Mouse (Mus musculus) embryonic facial prominence, embryonic 12.5 days (tissue): ENCODE data around the gene Mmaa. TPM values are rescaled to one million over a fixed set of nuclear protein-coding genes. Genes with fewer than 3 reads are reported as not detected.

Source experiments
- ATAC-seq: fragments of 200-750 bp; cut with Nextera tagmentation; 2 replicates; pipeline ENCODE4 v1.8.0; 2017; ENCODE audit not compliant: insufficient number of reproducible peaks, insufficient read depth, low FRiP score, low TSS enrichment
- H3K27ac ChIP-seq: fragments of 300-500 bp; sonication (generic); 2 replicates; pipeline ENCODE4 v1.5.1; 2016; ENCODE audit warnings: mild to moderate bottlenecking
- H3K27me3 ChIP-seq: fragments of 300-500 bp; sonication (generic); 2 replicates; pipeline ENCODE4 v1.6.1; 2016; ENCODE audit warnings: mild to moderate bottlenecking, moderate library complexity
- H3K36me3 ChIP-seq: fragments of 300-500 bp; sonication (generic); 2 replicates; pipeline ENCODE4 v1.6.1; 2016; ENCODE audit warnings: mild to moderate bottlenecking
- H3K4me1 ChIP-seq: fragments of 300-500 bp; sonication (generic); 2 replicates; pipeline ENCODE4 v1.6.1; 2016
- H3K4me2 ChIP-seq: fragments of 300-500 bp; sonication (generic); replicated peaks from 2 replicates; pipeline ENCODE4 v1.6.1; 2016; ENCODE audit warnings: mild to moderate bottlenecking, moderate library complexity
- H3K4me3 ChIP-seq: fragments of 300-500 bp; sonication (generic); 2 replicates; pipeline ENCODE4 v1.5.1; 2016; ENCODE audit warnings: mild to moderate bottlenecking
- H3K9ac ChIP-seq: fragments of 300-500 bp; sonication (generic); 2 replicates; pipeline ENCODE4 v1.6.1; 2016; ENCODE audit warnings: mild to moderate bottlenecking, moderate library complexity
- H3K9me3 ChIP-seq: fragments of 300-500 bp; sonication (generic); 2 replicates; pipeline ENCODE4 v1.6.1; 2016; ENCODE audit warnings: mild to moderate bottlenecking, moderate library complexity
- WGBS: fragments of 180-500 bp; shearing (Covaris S2); methylation state at CpG from one replicate; pipeline ENCODE4 v1.1.7; 2016; 5-methylcytosine and 5-hydroxymethylcytosine counted together
- polyA plus RNA-seq: library from polyadenylated mRNA; unstranded; fragments of >200 nt; fragmentation: Nextera tagmentation; extraction: Ambion mirVana; gene quantifications from 2 replicates; pipeline ENCODE4 v1.2.1, GENCODE M21; 2016

Gene Mmaa
- 17.8 and 19.1 TPM in 2 replicates for polyA plus RNA-seq

GRCm38 (mm10) chr8:79294610-79295275 lies at the start of gene Mmaa:
Gene Mmaa, minus strand, starts transcription at chr8:79294937.
- peak; percentile 97 for ATAC-seq

DNA sequence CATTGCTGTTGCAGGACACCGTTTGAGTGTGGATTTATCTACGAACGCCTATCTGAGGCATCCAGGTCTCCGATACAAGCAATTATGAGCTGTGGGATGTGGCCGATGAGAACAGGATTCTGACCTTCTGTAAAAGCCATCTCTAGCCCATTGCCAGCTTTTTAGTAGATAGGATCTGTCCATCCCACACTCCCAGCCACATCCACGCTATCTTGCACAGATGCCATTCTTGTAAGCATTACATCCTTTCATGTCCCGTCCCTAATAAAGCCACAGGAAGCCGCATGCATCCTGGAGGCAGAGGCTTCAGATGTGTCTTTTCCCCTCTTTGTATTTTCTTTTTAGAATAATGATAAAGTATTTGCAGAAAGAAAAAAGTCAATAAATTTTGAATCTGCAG lies 46.5 kb upstream of the Mmaa start:
- H3K27ac ChIP-seq: no peak overlapping the region
- no peak overlapping the region for H3K4me3 ChIP-seq
- 90% methylated on average over 8 of the region's 8 CpGs for WGBS
- H3K36me3 ChIP-seq: peaks cover 62% of the 10 kb centered on the region
- no peak overlapping the region for H3K9ac ChIP-seq
- no peaks in the 10 kb centered on the region for H3K9me3 ChIP-seq
- no peak overlapping the region for H3K4me2 ChIP-seq
- ATAC-seq: no peak
- no peaks in the 10 kb centered on the region for H3K4me1 ChIP-seq
- no peaks in the 10 kb centered on the region for H3K27me3 ChIP-seq

More at GRCm38 (mm10) chr8:79294610-79295275, at the start of gene Mmaa:
- Histone ChIP-seq H3K4me3 (peak within 1 kb of the TSS; percentile 62), H3K36me3 (no peaks in the 10 kb centered on the region), H3K9me3 (no peaks in the 10 kb centered on the region), H3K27me3 (no peaks in the 10 kb centered on the region), H3K4me2 (peak within 1 kb of the TSS; percentile 68), H3K9ac (peak within 1 kb of the TSS; percentile 79), H3K27ac (peak within 1 kb of the TSS; percentile 98), H3K4me1 (peaks cover 12% of the 10 kb centered on the region)
- WGBS: under 1% methylated on average over 67 of the region's 74 CpGs

GRCm38 (mm10) chr8:79339555-79339954 lies 44.8 kb upstream of the Mmaa start:
- H3K4me2 ChIP-seq: no peak overlapping the region
- peaks cover 61% of the 10 kb centered on the region for H3K36me3 ChIP-seq
- WGBS: 79% methylated on average over 9 of the region's 9 CpGs
- ATAC-seq: no peak
- no peak overlapping the region for H3K9ac ChIP-seq
- no peak overlapping the region for H3K4me3 ChIP-seq
- H3K27me3 ChIP-seq: no peaks in the 10 kb centered on the region
- H3K4me1 ChIP-seq: no peaks in the 10 kb centered on the region
- H3K27ac ChIP-seq: no peak overlapping the region
- no peaks in the 10 kb centered on the region for H3K9me3 ChIP-seq

- Histone ChIP-seq H3K36me3 (peaks cover 58% of the 10 kb centered on the region), H3K27me3 (no peaks in the 10 kb centered on the region), H3K4me3 (no peak overlapping the region), H3K9me3 (0 out of 2 replicates have a peak, but pooled peaks cover 2% of the 10 kb centered on the region), H3K4me1 (no peaks in the 10 kb centered on the region), H3K4me2 (no peak overlapping the region), H3K27ac (no peak overlapping the region), H3K9ac (no peak overlapping the region)
- WGBS: 89% methylated on average over 10 of the region's 10 CpGs
- no peak for ATAC-seq
Measured at GRCm38 (mm10) chr8:79338619-79339018, 43.9 kb upstream of the Mmaa start.

DNA sequence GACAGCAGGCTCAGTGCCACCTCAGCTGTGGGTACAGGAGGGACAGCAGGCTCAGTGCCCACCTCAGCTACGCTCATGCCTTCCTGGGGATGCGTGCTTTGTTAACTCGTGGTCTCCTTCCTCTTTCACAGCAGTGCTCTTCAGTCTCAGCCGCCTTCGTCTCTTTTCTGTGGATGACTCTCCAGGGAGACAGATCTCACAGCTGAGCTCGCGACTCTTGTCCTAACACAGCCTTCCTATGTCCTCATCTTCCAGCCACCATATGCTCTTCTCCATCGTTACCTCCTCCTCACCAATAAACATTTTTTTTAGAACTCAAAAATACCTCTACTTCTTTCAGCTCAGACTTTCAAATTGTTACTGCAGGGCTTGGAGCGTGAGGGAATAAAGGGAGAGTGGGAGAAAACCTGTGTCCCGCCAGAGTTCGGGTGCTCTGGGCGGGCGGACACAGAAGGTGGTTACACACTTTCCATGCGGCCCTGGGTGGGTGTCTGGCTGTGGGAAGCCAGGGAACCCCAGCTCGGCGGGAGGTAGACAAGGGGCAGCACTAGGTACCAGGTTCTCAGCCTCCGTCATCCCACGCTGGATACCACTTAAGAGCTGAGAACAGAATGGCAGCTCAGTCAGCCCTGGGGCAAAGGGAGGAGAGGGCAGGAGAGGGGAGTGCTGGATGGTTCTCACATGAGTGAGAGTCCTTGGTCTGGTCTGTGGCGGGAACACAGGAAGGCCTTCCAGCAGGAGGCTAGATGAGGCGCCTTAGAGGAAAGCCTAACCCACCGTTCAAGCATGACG lies 37.6 kb upstream of the Mmaa start:
- ATAC-seq: no peak
- H3K36me3 ChIP-seq: peaks cover 5% of the 10 kb centered on the region
- no peak overlapping the region for H3K4me2 ChIP-seq
- H3K4me1 ChIP-seq: peaks cover 2% of the 10 kb centered on the region; the same call in 1 of the 2 replicates
- no peak overlapping the region for H3K9ac ChIP-seq
- 0 out of 2 replicates have a peak, but pooled peaks cover 6% of the 10 kb centered on the region for H3K9me3 ChIP-seq
- H3K27ac ChIP-seq: no peak overlapping the region
- H3K4me3 ChIP-seq: no peak overlapping the region
- H3K27me3 ChIP-seq: no peaks in the 10 kb centered on the region
- WGBS: 91% methylated on average over 22 of the region's 22 CpGs

DNA sequence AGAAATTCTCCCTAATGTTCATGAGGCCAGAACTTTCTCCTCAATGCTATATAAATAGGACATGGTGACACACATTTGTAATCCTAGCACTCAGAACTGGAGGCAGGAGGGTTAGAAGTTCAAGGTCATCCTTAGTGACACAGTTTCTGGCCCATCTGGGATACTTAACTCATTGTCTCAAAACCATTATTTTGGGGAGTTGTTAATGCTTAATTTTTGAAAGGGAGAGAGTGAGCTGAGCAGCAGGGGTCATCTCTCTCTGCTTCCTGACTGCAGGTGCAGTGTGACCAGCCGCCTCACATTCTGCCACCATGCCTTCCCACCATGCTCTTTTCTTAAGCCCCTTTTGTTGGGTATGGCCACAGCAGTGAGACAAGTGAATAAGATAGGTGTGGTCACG lies 36.8 kb upstream of the Mmaa start:
- no peak overlapping the region for H3K27ac ChIP-seq
- 95% methylated on average over 2 of the region's 2 CpGs for WGBS
- no peak for ATAC-seq
- no peaks in the 10 kb centered on the region for H3K27me3 ChIP-seq
- no peak overlapping the region for H3K4me2 ChIP-seq
- H3K36me3 ChIP-seq: no peaks in the 10 kb centered on the region
- H3K4me3 ChIP-seq: no peak overlapping the region
- H3K4me1 ChIP-seq: peaks cover 6% of the 10 kb centered on the region; the same call in 1 of the 2 replicates
- no peak overlapping the region for H3K9ac ChIP-seq
- 0 out of 2 replicates have a peak, but pooled peaks cover 6% of the 10 kb centered on the region for H3K9me3 ChIP-seq

- WGBS: 75% methylated on average over 9 of the region's 9 CpGs
- Histone ChIP-seq H3K9ac (no peak overlapping the region), H3K9me3 (0 out of 2 replicates have a peak, but pooled peaks cover 6% of the 10 kb centered on the region), H3K27ac (no peak overlapping the region), H3K27me3 (no peaks in the 10 kb centered on the region), H3K4me2 (no peak overlapping the region), H3K36me3 (no peaks in the 10 kb centered on the region), H3K4me1 (peaks cover 6% of the 10 kb centered on the region; the same call in 1 of the 2 replicates), H3K4me3 (no peak overlapping the region)
- ATAC-seq: no peak
Measured at GRCm38 (mm10) chr8:79331017-79331416, 36.3 kb upstream of the Mmaa start.

DNA sequence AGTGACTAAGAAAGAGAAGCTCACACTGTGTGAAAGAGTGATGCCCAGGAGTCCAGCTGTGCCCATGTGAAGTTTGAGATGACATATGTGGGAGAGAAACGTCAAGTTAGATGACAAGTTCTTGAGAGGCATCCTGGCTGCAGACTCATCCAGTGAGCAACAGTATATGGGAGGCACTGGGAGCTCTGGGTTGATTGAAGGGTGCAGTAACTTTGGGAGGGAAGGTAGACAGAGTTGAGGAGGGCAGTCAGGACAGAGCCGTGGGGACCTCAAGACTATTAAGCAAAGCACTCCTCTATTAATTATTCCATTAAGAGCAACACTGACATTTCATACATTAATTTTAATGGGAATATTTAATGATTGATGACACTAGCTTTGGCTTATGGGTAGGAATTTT lies 35.0 kb upstream of the Mmaa start:
- Histone ChIP-seq H3K27ac (no peak overlapping the region), H3K9me3 (0 out of 2 replicates have a peak, but pooled peaks cover 6% of the 10 kb centered on the region), H3K27me3 (no peaks in the 10 kb centered on the region), H3K4me3 (no peak overlapping the region), H3K4me2 (no peak overlapping the region), H3K9ac (no peak overlapping the region), H3K36me3 (no peaks in the 10 kb centered on the region), H3K4me1 (peaks cover 6% of the 10 kb centered on the region; the same call in 1 of the 2 replicates)
- WGBS: 86% methylated on average over 2 of the region's 2 CpGs
- ATAC-seq: no peak

DNA sequence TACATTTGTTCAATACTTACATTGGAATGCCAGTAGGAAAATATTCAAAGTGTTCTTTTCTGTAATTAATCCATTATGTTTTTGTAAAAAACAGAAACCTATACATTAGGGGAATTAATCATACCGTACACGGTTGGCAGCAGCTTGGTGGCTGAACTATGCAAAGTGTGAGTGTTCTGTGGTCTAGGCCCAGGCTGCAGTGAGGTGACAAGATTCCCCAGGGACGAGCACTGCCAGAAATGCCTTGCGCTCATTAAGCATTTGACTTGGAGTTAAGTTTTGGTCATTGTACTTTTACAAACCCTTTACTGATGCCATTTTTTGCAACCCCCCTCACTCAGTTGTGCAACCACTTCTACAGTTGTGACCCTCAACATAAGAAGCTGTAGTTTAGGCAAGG lies 34.4 kb upstream of the Mmaa start:
- Histone ChIP-seq H3K36me3 (no peaks in the 10 kb centered on the region), H3K9me3 (0 out of 2 replicates have a peak, but pooled peaks cover 6% of the 10 kb centered on the region), H3K4me1 (peaks cover 6% of the 10 kb centered on the region; the same call in 1 of the 2 replicates), H3K4me2 (no peak overlapping the region), H3K27ac (no peak overlapping the region), H3K4me3 (no peak overlapping the region), H3K27me3 (no peaks in the 10 kb centered on the region), H3K9ac (no peak overlapping the region)
- 71% methylated on average over 4 of the region's 4 CpGs for WGBS
- no peak for ATAC-seq

- no peak overlapping the region for H3K4me2 ChIP-seq
- H3K9ac ChIP-seq: no peak overlapping the region
- H3K4me3 ChIP-seq: no peak overlapping the region
- H3K27me3 ChIP-seq: no peaks in the 10 kb centered on the region
- WGBS: 82% methylated on average over 6 of the region's 6 CpGs
- peaks cover 9% of the 10 kb centered on the region; the same call in 1 of the 2 replicates for H3K4me1 ChIP-seq
- H3K36me3 ChIP-seq: no peaks in the 10 kb centered on the region
- ATAC-seq: no peak
- H3K27ac ChIP-seq: no peak overlapping the region
- H3K9me3 ChIP-seq: no peaks in the 10 kb centered on the region
Measured at GRCm38 (mm10) chr8:79325510-79325909, 30.8 kb upstream of the Mmaa start.

GRCm38 (mm10) chr8:79324928-79325327 lies 30.2 kb upstream of the Mmaa start:
- H3K4me1 ChIP-seq: peaks cover 9% of the 10 kb centered on the region; the same call in 1 of the 2 replicates
- no peak overlapping the region for H3K27ac ChIP-seq
- no peaks in the 10 kb centered on the region for H3K9me3 ChIP-seq
- H3K4me3 ChIP-seq: no peak overlapping the region
- H3K4me2 ChIP-seq: no peak overlapping the region
- no peaks in the 10 kb centered on the region for H3K27me3 ChIP-seq
- ATAC-seq: no peak
- no peaks in the 10 kb centered on the region for H3K36me3 ChIP-seq
- WGBS: 76% methylated on average over 5 of the region's 5 CpGs
- H3K9ac ChIP-seq: no peak overlapping the region

GRCm38 (mm10) chr8:79324036-79324435 lies 29.3 kb upstream of the Mmaa start:
- no peak overlapping the region for H3K4me2 ChIP-seq
- no peaks in the 10 kb centered on the region for H3K27me3 ChIP-seq
- H3K27ac ChIP-seq: no peak overlapping the region
- H3K36me3 ChIP-seq: no peaks in the 10 kb centered on the region
- WGBS: 56% methylated on average over 3 of the region's 3 CpGs
- H3K4me1 ChIP-seq: peaks cover 9% of the 10 kb centered on the region; the same call in 1 of the 2 replicates
- no peak overlapping the region for H3K4me3 ChIP-seq
- no peak for ATAC-seq
- no peaks in the 10 kb centered on the region for H3K9me3 ChIP-seq
- no peak overlapping the region for H3K9ac ChIP-seq
